Mouse (Mus musculus) urinary bladder, adult 2 months (tissue): Measurements from ENCODE around the gene Cops7a. TPM values are rescaled to one million over a fixed set of nuclear protein-coding genes. Genes with fewer than 3 reads are reported as not detected.
A peak's percentile ranks its signal among the peaks of the same experiment; 100 is the strongest.

Experiments used
- DNase-seq: peaks from one replicate; pipeline ENCODE4 v3.0.0; 2022; ENCODE audit warnings: low spot score
- polyA plus RNA-seq: library from polyadenylated mRNA; depleted of rRNA; stranded (reverse); fragments of >200 nt; gene quantifications from 2 replicates; pipeline ENCODE4 v1.2.3, GENCODE M21; 2012; rRNA removed

The Cops7a gene
- polyA plus RNA-seq, 1 experiment, result 183 TPM

- DNase-seq, result no peak
Observed at GRCm38 (mm10) chr6:124918890-124919627, 46.3 kb downstream of the Cops7a start.

- no peak for DNase-seq
Observed at GRCm38 (mm10) chr6:124918331-124918690, 47.0 kb downstream of the Cops7a start.

- DNase-seq, result peak; percentile 90
Observed at GRCm38 (mm10) chr6:124917518-124918330, 47.6 kb downstream of the Cops7a start.

- peak; percentile 95 for DNase-seq
Observed at GRCm38 (mm10) chr6:124916695-124917517, 48.4 kb downstream of the Cops7a start.

GRCm38 (mm10) chr6:124915942-124916694 is 49.2 kb downstream of the Cops7a start:
- no peak for DNase-seq

GRCm38 (mm10) chr6:124915160-124915941 is 50.0 kb downstream of the Cops7a start:
- DNase-seq, result peak; percentile 49

- DNase-seq, result no peak
Observed at GRCm38 (mm10) chr6:124914511-124914910, 50.8 kb downstream of the Cops7a start.

GRCm38 (mm10) chr6:124913721-124914285 is 51.5 kb downstream of the Cops7a start:
- no peak for DNase-seq

- no peak for DNase-seq
Observed at GRCm38 (mm10) chr6:124913214-124913613, 52.1 kb downstream of the Cops7a start.

- no peak for DNase-seq
Observed at GRCm38 (mm10) chr6:124911533-124912218, 53.7 kb downstream of the Cops7a start, which contains the start of gene Lag3. Lag3 (minus strand) TSS chr6:124911705.

- DNase-seq, result no peak
Observed at GRCm38 (mm10) chr6:124910032-124910431, 55.3 kb downstream of the Cops7a start.

Other genes with a start within 250 kb of the Cops7a start
- 17.0 and 18.2 TPM in 2 replicates for gene Ptpn6, start 226.8 kb downstream of the Cops7a start, polyA plus RNA-seq
- 214 and 229 TPM in 2 replicates for gene Grcc10, start 224.2 kb downstream of the Cops7a start, polyA plus RNA-seq
- not detected in 2 replicates for gene Gm45234, start 209.5 kb downstream of the Cops7a start, polyA plus RNA-seq
- gene Atn1, start 209.0 kb downstream of the Cops7a start, polyA plus RNA-seq, result 11.3 and 32.9 TPM in 2 replicates
- gene Eno2, start 195.9 kb downstream of the Cops7a start, polyA plus RNA-seq, result 20.8 and 23.4 TPM in 2 replicates
- gene Lrrc23, start 185.8 kb downstream of the Cops7a start, polyA plus RNA-seq, result 1.2 and 1.4 TPM in 2 replicates
- 22.3 and 24.4 TPM in 2 replicates for gene Spsb2, start 156.9 kb downstream of the Cops7a start, polyA plus RNA-seq
- 322 and 324 TPM in 2 replicates for gene Tpi1, start 151.2 kb downstream of the Cops7a start, polyA plus RNA-seq
- gene Usp5, start 136.1 kb downstream of the Cops7a start, polyA plus RNA-seq, result 68.8 and 73.6 TPM in 2 replicates
- 5.0 and 5.5 TPM in 2 replicates for gene Cdca3, start 136.0 kb downstream of the Cops7a start, polyA plus RNA-seq
- 0.21 and 0.32 TPM in 2 replicates for gene Gnb3, start 125.3 kb downstream of the Cops7a start, polyA plus RNA-seq
- gene P3h3, start 107.8 kb downstream of the Cops7a start, polyA plus RNA-seq, result 74.5 and 82.9 TPM in 2 replicates
- 0.94 and 0.99 TPM in 2 replicates for gene Gpr162, start 101.6 kb downstream of the Cops7a start, polyA plus RNA-seq
- gene Cd4, start 77.3 kb downstream of the Cops7a start, polyA plus RNA-seq, result 1.3 and 2.1 TPM in 2 replicates
- 1.3 and 1.9 TPM in 2 replicates for gene Lag3, start 53.8 kb downstream of the Cops7a start, polyA plus RNA-seq
- gene Ptms, start 45.4 kb downstream of the Cops7a start, polyA plus RNA-seq, result 807 and 1,011 TPM in 2 replicates
- 273 and 291 TPM in 2 replicates for gene Mlf2, start 34.2 kb downstream of the Cops7a start, polyA plus RNA-seq
- 19.3 and 24.4 TPM in 2 replicates for gene Pianp, start 31.2 kb upstream of the Cops7a start, polyA plus RNA-seq
- gene Zfp384, start 43.6 kb upstream of the Cops7a start, polyA plus RNA-seq, result 42.8 and 43.1 TPM in 2 replicates
- gene Ing4, start 74.2 kb upstream of the Cops7a start, polyA plus RNA-seq, result 88.6 and 113 TPM in 2 replicates
- gene Acrbp, start 84.2 kb upstream of the Cops7a start, polyA plus RNA-seq, result 23.5 and 24.7 TPM in 2 replicates
- gene Lpar5, start 102.4 kb upstream of the Cops7a start, polyA plus RNA-seq, result 2.9 and 4.2 TPM in 2 replicates
- 43.1 and 78.9 TPM in 2 replicates for gene Chd4, start 130.4 kb upstream of the Cops7a start, polyA plus RNA-seq
- 23.1 TPM in 2 replicates for gene Nop2, start 166.4 kb upstream of the Cops7a start, polyA plus RNA-seq
- 28.6 and 29.0 TPM in 2 replicates for gene Iffo1, start 179.7 kb upstream of the Cops7a start, polyA plus RNA-seq
- 2,278 and 2,316 TPM in 2 replicates for gene Gapdh, start 200.9 kb upstream of the Cops7a start, polyA plus RNA-seq
- gene Ncapd2, start 226.2 kb upstream of the Cops7a start, polyA plus RNA-seq, result 17.3 and 24.3 TPM in 2 replicates
- gene Mrpl51, start 226.3 kb upstream of the Cops7a start, polyA plus RNA-seq, result 69.8 and 72.9 TPM in 2 replicates